Mouse (Mus musculus) naive thymus-derived CD4-positive, alpha-beta T cell, adult 5 months (primary cell): ENCODE results near the gene Adam12. TPM values are rescaled to one million over a fixed set of nuclear protein-coding genes. Genes with fewer than 3 reads are reported as not detected.

Source experiments
- polyA plus RNA-seq: library from polyadenylated mRNA; unstranded; fragments of 100-300 nt; shearing (Covaris generic); gene quantifications from one replicate; pipeline ENCODE4 v1.2.1, GENCODE M21; 2017

Gene Adam12
- 0.25 TPM for polyA plus RNA-seq

DNA sequence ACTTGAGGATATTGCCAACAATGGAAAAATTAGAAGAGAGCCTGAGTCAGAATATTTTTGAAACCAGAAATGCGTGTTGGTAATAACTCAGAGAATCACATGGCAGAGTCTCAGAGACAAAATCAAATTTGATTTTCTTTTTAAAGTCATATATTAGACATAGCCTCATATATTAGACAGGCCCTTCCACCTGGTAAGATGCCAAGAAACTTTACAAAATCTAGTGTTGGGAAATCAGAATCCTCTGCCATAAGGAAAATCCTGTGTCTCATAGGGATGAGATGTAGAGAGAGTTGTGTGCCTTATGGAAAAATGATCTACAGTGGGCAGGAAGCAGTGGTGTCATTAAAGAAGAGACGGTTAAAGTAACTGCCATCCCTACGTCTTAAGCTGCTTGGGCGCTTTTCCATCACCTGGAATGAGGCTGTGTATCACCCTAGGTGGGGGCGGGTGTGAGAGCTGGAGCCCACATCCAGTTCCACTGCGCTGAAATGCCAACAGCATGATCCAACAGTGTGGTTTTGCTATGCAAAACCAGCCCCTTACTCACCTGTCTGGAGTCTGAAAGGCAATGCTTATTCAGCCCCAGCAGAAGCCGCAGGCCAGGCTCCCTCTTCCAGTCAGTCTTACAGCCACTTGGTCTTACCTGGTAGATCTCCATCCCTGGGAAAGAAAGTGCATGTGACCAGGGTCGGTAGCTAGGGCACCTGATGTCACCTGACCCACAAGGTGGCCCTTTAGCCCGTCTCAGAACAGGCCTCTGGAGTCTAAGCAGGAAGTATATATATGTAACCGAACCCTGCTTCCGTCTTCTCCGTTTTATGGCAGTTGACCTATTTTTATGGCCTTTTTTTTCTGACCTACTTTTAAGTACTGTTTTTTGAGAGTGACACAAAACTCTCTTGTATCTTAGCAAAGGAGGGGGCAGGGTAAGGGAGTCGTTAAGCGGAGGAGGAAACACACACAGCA, at the start of gene Adam12:
Gene Adam12 (minus strand): TSS at position 769 of the 969 bp plus-strand sequence.

Other genes with a start within 250 kb of the Adam12 start
- 0.12 TPM for gene D7Ertd443e, start 153.5 kb upstream of the Adam12 start, polyA plus RNA-seq